Mouse (Mus musculus): ENCODE data around the gene Nrxn3. TPM values are rescaled to one million over a fixed set of nuclear protein-coding genes. Genes with fewer than 3 reads are reported as not detected.

The Nrxn3 gene
- polyA plus RNA-seq, 1 experiment from 2014 or later = 6.3 TPM

GRCm38 (mm10) chr12:89945911-89946502 is 1223.3 kb downstream of the Nrxn3 start:
- no peaks in the 10 kb centered on the region for H3K36me3 ChIP-seq (ENCODE audit: control insufficient read depth, insufficient read depth, low read length)
- H3K27me3 ChIP-seq (ENCODE audit: control insufficient read depth, insufficient read depth, low read length) = no peaks in the 10 kb centered on the region
- no peaks in the 10 kb centered on the region for H3K9me3 ChIP-seq (ENCODE audit: control insufficient read depth, low read depth, low read length)
- 90% methylated on average over 2 of the region's 2 CpGs for WGBS
- H3K4me3 ChIP-seq (ENCODE audit: low read depth, low read length) = no peak overlapping the region
- ATAC-seq (ENCODE audit: insufficient number of reproducible peaks, insufficient read depth, low FRiP score, low read depth) = no peak
- H3K4me2 ChIP-seq (replicated peaks; ENCODE audit: low read depth, low read length) = no peak overlapping the region
- no peak overlapping the region for H3K27ac ChIP-seq (ENCODE audit: low read length)
- H3K4me1 ChIP-seq (ENCODE audit: control insufficient read depth, insufficient read depth, low read length) = no peaks in the 10 kb centered on the region
- H3K9ac ChIP-seq (replicated peaks; ENCODE audit: low read depth, low read length) = no peak overlapping the region

- H3K4me3 ChIP-seq (ENCODE audit: low read depth, low read length) = no peak overlapping the region
- H3K36me3 ChIP-seq (ENCODE audit: control insufficient read depth, insufficient read depth, low read length) = no peaks in the 10 kb centered on the region
- 66% methylated on average over 5 of the region's 5 CpGs for WGBS
- no peaks in the 10 kb centered on the region for H3K9me3 ChIP-seq (ENCODE audit: control insufficient read depth, low read depth, low read length)
- H3K4me2 ChIP-seq (replicated peaks; ENCODE audit: low read depth, low read length) = no peak overlapping the region
- H3K4me1 ChIP-seq (ENCODE audit: control insufficient read depth, insufficient read depth, low read length) = no peaks in the 10 kb centered on the region
- no peak for ATAC-seq (ENCODE audit: insufficient number of reproducible peaks, insufficient read depth, low FRiP score, low read depth)
- no peak overlapping the region for H3K9ac ChIP-seq (replicated peaks; ENCODE audit: low read depth, low read length)
- no peaks in the 10 kb centered on the region for H3K27me3 ChIP-seq (ENCODE audit: control insufficient read depth, insufficient read depth, low read length)
- H3K27ac ChIP-seq (ENCODE audit: low read length) = no peak overlapping the region
Measured at GRCm38 (mm10) chr12:89946522-89946921, 1223.8 kb downstream of the Nrxn3 start.

- Histone ChIP-seq H3K4me1 (ENCODE audit: control insufficient read depth, insufficient read depth, low read length) (no peaks in the 10 kb centered on the region), H3K4me3 (ENCODE audit: low read depth, low read length) (no peak overlapping the region), H3K4me2 (replicated peaks; ENCODE audit: low read depth, low read length) (no peak overlapping the region), H3K9ac (replicated peaks; ENCODE audit: low read depth, low read length) (no peak overlapping the region), H3K27ac (ENCODE audit: low read length) (no peak overlapping the region), H3K9me3 (ENCODE audit: control insufficient read depth, low read depth, low read length) (no peaks in the 10 kb centered on the region), H3K36me3 (ENCODE audit: control insufficient read depth, insufficient read depth, low read length) (no peaks in the 10 kb centered on the region), H3K27me3 (ENCODE audit: control insufficient read depth, insufficient read depth, low read length) (no peaks in the 10 kb centered on the region)
- no peak; the same call in 1 of the 2 replicates for ATAC-seq (ENCODE audit: insufficient number of reproducible peaks, insufficient read depth, low FRiP score, low read depth)
Measured at GRCm38 (mm10) chr12:89953237-89953636, 1230.6 kb downstream of the Nrxn3 start.

GRCm38 (mm10) chr12:89953649-89954048 is 1231.0 kb downstream of the Nrxn3 start:
- Histone ChIP-seq H3K4me1 (ENCODE audit: control insufficient read depth, insufficient read depth, low read length) (no peaks in the 10 kb centered on the region), H3K36me3 (ENCODE audit: control insufficient read depth, insufficient read depth, low read length) (no peaks in the 10 kb centered on the region), H3K27me3 (ENCODE audit: control insufficient read depth, insufficient read depth, low read length) (no peaks in the 10 kb centered on the region), H3K9ac (replicated peaks; ENCODE audit: low read depth, low read length) (no peak overlapping the region), H3K4me3 (ENCODE audit: low read depth, low read length) (no peak overlapping the region), H3K27ac (ENCODE audit: low read length) (no peak overlapping the region), H3K4me2 (replicated peaks; ENCODE audit: low read depth, low read length) (no peak overlapping the region), H3K9me3 (ENCODE audit: control insufficient read depth, low read depth, low read length) (no peaks in the 10 kb centered on the region)
- ATAC-seq (ENCODE audit: insufficient number of reproducible peaks, insufficient read depth, low FRiP score, low read depth) = no peak
- WGBS = 31% methylated on average over 3 of the region's 3 CpGs

GRCm38 (mm10) chr12:89954441-89955070 is 1231.9 kb downstream of the Nrxn3 start:
- Histone ChIP-seq H3K27me3 (ENCODE audit: control insufficient read depth, insufficient read depth, low read length) (no peaks in the 10 kb centered on the region), H3K9ac (replicated peaks; ENCODE audit: low read depth, low read length) (no peak overlapping the region), H3K27ac (ENCODE audit: low read length) (no peak overlapping the region), H3K4me3 (ENCODE audit: low read depth, low read length) (no peak overlapping the region), H3K9me3 (ENCODE audit: control insufficient read depth, low read depth, low read length) (no peaks in the 10 kb centered on the region), H3K4me1 (ENCODE audit: control insufficient read depth, insufficient read depth, low read length) (no peaks in the 10 kb centered on the region), H3K4me2 (replicated peaks; ENCODE audit: low read depth, low read length) (no peak overlapping the region), H3K36me3 (ENCODE audit: control insufficient read depth, insufficient read depth, low read length) (no peaks in the 10 kb centered on the region)
- no peak for ATAC-seq (ENCODE audit: insufficient number of reproducible peaks, insufficient read depth, low FRiP score, low read depth)
- 73% methylated on average over 5 of the region's 5 CpGs for WGBS

GRCm38 (mm10) chr12:89963073-89963472 is 1240.4 kb downstream of the Nrxn3 start:
- Histone ChIP-seq H3K4me1 (ENCODE audit: control insufficient read depth, insufficient read depth, low read length) (no peaks in the 10 kb centered on the region), H3K27ac (ENCODE audit: low read length) (no peak overlapping the region), H3K9me3 (ENCODE audit: control insufficient read depth, low read depth, low read length) (no peaks in the 10 kb centered on the region), H3K4me3 (ENCODE audit: low read depth, low read length) (no peak overlapping the region), H3K27me3 (ENCODE audit: control insufficient read depth, insufficient read depth, low read length) (no peaks in the 10 kb centered on the region), H3K4me2 (replicated peaks; ENCODE audit: low read depth, low read length) (no peak overlapping the region), H3K36me3 (ENCODE audit: control insufficient read depth, insufficient read depth, low read length) (no peaks in the 10 kb centered on the region), H3K9ac (replicated peaks; ENCODE audit: low read depth, low read length) (no peak overlapping the region)
- ATAC-seq (ENCODE audit: insufficient number of reproducible peaks, insufficient read depth, low FRiP score, low read depth) = no peak
- WGBS = 100% methylated on average over 1 of the region's 1 CpGs

- Histone ChIP-seq H3K9me3 (ENCODE audit: control insufficient read depth, low read depth, low read length) (no peaks in the 10 kb centered on the region), H3K9ac (replicated peaks; ENCODE audit: low read depth, low read length) (no peak overlapping the region), H3K4me3 (ENCODE audit: low read depth, low read length) (no peak overlapping the region), H3K4me1 (ENCODE audit: control insufficient read depth, insufficient read depth, low read length) (no peaks in the 10 kb centered on the region), H3K4me2 (replicated peaks; ENCODE audit: low read depth, low read length) (no peak overlapping the region), H3K27me3 (ENCODE audit: control insufficient read depth, insufficient read depth, low read length) (no peaks in the 10 kb centered on the region), H3K27ac (ENCODE audit: low read length) (no peak overlapping the region), H3K36me3 (ENCODE audit: control insufficient read depth, insufficient read depth, low read length) (no peaks in the 10 kb centered on the region)
- no peak for ATAC-seq (ENCODE audit: insufficient number of reproducible peaks, insufficient read depth, low FRiP score, low read depth)
- WGBS = 98% methylated on average over 4 of the region's 4 CpGs
Measured at GRCm38 (mm10) chr12:89976648-89977047, 1254.0 kb downstream of the Nrxn3 start.

- H3K27ac ChIP-seq (ENCODE audit: low read length) = no peak overlapping the region
- ATAC-seq (ENCODE audit: insufficient number of reproducible peaks, insufficient read depth, low FRiP score, low read depth) = no peak
- no peak overlapping the region for H3K4me3 ChIP-seq (ENCODE audit: low read depth, low read length)
- no peak overlapping the region for H3K4me2 ChIP-seq (replicated peaks; ENCODE audit: low read depth, low read length)
- 79% methylated on average over 5 of the region's 5 CpGs for WGBS
- no peaks in the 10 kb centered on the region for H3K36me3 ChIP-seq (ENCODE audit: control insufficient read depth, insufficient read depth, low read length)
- no peak overlapping the region for H3K9ac ChIP-seq (replicated peaks; ENCODE audit: low read depth, low read length)
- no peaks in the 10 kb centered on the region for H3K27me3 ChIP-seq (ENCODE audit: control insufficient read depth, insufficient read depth, low read length)
- H3K4me1 ChIP-seq (ENCODE audit: control insufficient read depth, insufficient read depth, low read length) = no peaks in the 10 kb centered on the region
- H3K9me3 ChIP-seq (ENCODE audit: control insufficient read depth, low read depth, low read length) = no peaks in the 10 kb centered on the region
Measured at GRCm38 (mm10) chr12:89977479-89977878, 1254.8 kb downstream of the Nrxn3 start.

GRCm38 (mm10) chr12:89979190-89979589 is 1256.5 kb downstream of the Nrxn3 start:
- Histone ChIP-seq H3K9ac (replicated peaks; ENCODE audit: low read depth, low read length) (no peak overlapping the region), H3K9me3 (ENCODE audit: control insufficient read depth, low read depth, low read length) (no peaks in the 10 kb centered on the region), H3K4me3 (ENCODE audit: low read depth, low read length) (no peak overlapping the region), H3K27ac (ENCODE audit: low read length) (no peak overlapping the region), H3K36me3 (ENCODE audit: control insufficient read depth, insufficient read depth, low read length) (no peaks in the 10 kb centered on the region), H3K4me2 (replicated peaks; ENCODE audit: low read depth, low read length) (no peak overlapping the region), H3K4me1 (ENCODE audit: control insufficient read depth, insufficient read depth, low read length) (no peaks in the 10 kb centered on the region), H3K27me3 (ENCODE audit: control insufficient read depth, insufficient read depth, low read length) (no peaks in the 10 kb centered on the region)
- no peak for ATAC-seq (ENCODE audit: insufficient number of reproducible peaks, insufficient read depth, low FRiP score, low read depth)
- WGBS = 17% methylated on average over 1 of the region's 1 CpGs
